Mouse (Mus musculus): ENCODE data around the gene Hemk1. TPM values are rescaled to one million over a fixed set of nuclear protein-coding genes. Genes with fewer than 3 reads are reported as not detected.

The Hemk1 gene
- polyA plus RNA-seq, 1 experiment from 2014 or later, result 8.2 TPM

GRCm38 (mm10) chr9:107296016-107296040 lies 42.3 kb downstream of the Hemk1 start, which contains the start of gene Cish:
Gene Cish (plus strand): TSS chr9:107296026.
- no peaks in the 10 kb centered on the region for H3K36me3 ChIP-seq (replicated peaks; ENCODE audit: control insufficient read depth, insufficient read depth, low read depth, low read length)
- peak within 1 kb of the TSS; percentile 54 for H3K9ac ChIP-seq (replicated peaks; ENCODE audit: low read length)
- H3K4me2 ChIP-seq (ENCODE audit: low read depth, low read length), result peak within 1 kb of the TSS; percentile 79
- H3K27ac ChIP-seq (replicated peaks; ENCODE audit: low read depth, low read length), result no peak within 1 kb of the TSS
- ATAC-seq (replicated peaks; ENCODE audit: insufficient number of reproducible peaks, low FRiP score, low TSS enrichment, low read depth), result no peak
- no peaks in the 10 kb centered on the region for H3K4me1 ChIP-seq (ENCODE audit: control insufficient read depth, insufficient read depth, low read length)
- DNase-seq (ENCODE audit: low spot score), result no peak
- no peaks in the 10 kb centered on the region for H3K9me3 ChIP-seq (replicated peaks; ENCODE audit: control insufficient read depth, low read length)
- H3K4me3 ChIP-seq (ENCODE audit: low read depth, low read length), result peak within 1 kb of the TSS; percentile 53
- 0 out of 2 replicates have a peak, but pooled peaks cover 2% of the 10 kb centered on the region for H3K27me3 ChIP-seq (ENCODE audit: control insufficient read depth, insufficient read depth, low read length)

GRCm38 (mm10) chr9:107295616-107296015 lies 42.5 kb downstream of the Hemk1 start:
- no peak overlapping the region for H3K4me3 ChIP-seq (ENCODE audit: low read depth, low read length)
- DNase-seq (ENCODE audit: low spot score) (no peak), ATAC-seq (replicated peaks; ENCODE audit: insufficient number of reproducible peaks, low FRiP score, low TSS enrichment, low read depth) (no peak)
- H3K4me1 ChIP-seq (ENCODE audit: control insufficient read depth, insufficient read depth, low read length), result no peaks in the 10 kb centered on the region
- no peak overlapping the region for H3K9ac ChIP-seq (replicated peaks; ENCODE audit: low read length)
- 75% methylated on average over 4 of the region's 4 CpGs for WGBS
- H3K36me3 ChIP-seq (replicated peaks; ENCODE audit: control insufficient read depth, insufficient read depth, low read depth, low read length), result no peaks in the 10 kb centered on the region
- 0 out of 2 replicates have a peak, but pooled peaks cover 2% of the 10 kb centered on the region for H3K27me3 ChIP-seq (ENCODE audit: control insufficient read depth, insufficient read depth, low read length)
- no peak overlapping the region for H3K4me2 ChIP-seq (ENCODE audit: low read depth, low read length)
- no peak overlapping the region for H3K27ac ChIP-seq (replicated peaks; ENCODE audit: low read depth, low read length)
- H3K9me3 ChIP-seq (replicated peaks; ENCODE audit: control insufficient read depth, low read length), result no peaks in the 10 kb centered on the region

- H3K4me1 ChIP-seq (ENCODE audit: control insufficient read depth, insufficient read depth, low read length), result no peaks in the 10 kb centered on the region; the same call in 1 of the 2 replicates
- DNase-seq (ENCODE audit: low spot score) (peak; percentile 78), ATAC-seq (replicated peaks; ENCODE audit: insufficient number of reproducible peaks, low FRiP score, low TSS enrichment, low read depth) (no peak)
- WGBS, result 6% methylated on average over 6 of the region's 6 CpGs
- H3K36me3 ChIP-seq (replicated peaks; ENCODE audit: control insufficient read depth, insufficient read depth, low read depth, low read length), result no peaks in the 10 kb centered on the region
- 0 out of 2 replicates have a peak, but pooled peaks cover 2% of the 10 kb centered on the region for H3K27me3 ChIP-seq (ENCODE audit: control insufficient read depth, insufficient read depth, low read length)
- no peaks in the 10 kb centered on the region for H3K9me3 ChIP-seq (replicated peaks; ENCODE audit: control insufficient read depth, low read length)
- no peak overlapping the region for H3K27ac ChIP-seq (replicated peaks; ENCODE audit: low read depth, low read length)
- no peak overlapping the region for H3K4me2 ChIP-seq (ENCODE audit: low read depth, low read length)
- no peak overlapping the region for H3K9ac ChIP-seq (replicated peaks; ENCODE audit: low read length)
- H3K4me3 ChIP-seq (ENCODE audit: low read depth, low read length), result no peak overlapping the region
These were observed 43.9 kb downstream of the Hemk1 start for GRCm38 (mm10) chr9:107294249-107294648.

- ATAC-seq (replicated peaks; ENCODE audit: insufficient number of reproducible peaks, low FRiP score, low TSS enrichment, low read depth) (no peak), DNase-seq (ENCODE audit: low spot score) (peak; percentile 91)
- Histone ChIP-seq H3K4me1 (ENCODE audit: control insufficient read depth, insufficient read depth, low read length) (no peaks in the 10 kb centered on the region; the same call in 1 of the 2 replicates), H3K9ac (replicated peaks; ENCODE audit: low read length) (no peak overlapping the region), H3K9me3 (replicated peaks; ENCODE audit: control insufficient read depth, low read length) (no peaks in the 10 kb centered on the region), H3K36me3 (replicated peaks; ENCODE audit: control insufficient read depth, insufficient read depth, low read depth, low read length) (no peaks in the 10 kb centered on the region), H3K4me2 (ENCODE audit: low read depth, low read length) (no peak overlapping the region), H3K27ac (replicated peaks; ENCODE audit: low read depth, low read length) (no peak overlapping the region), H3K4me3 (ENCODE audit: low read depth, low read length) (no peak overlapping the region), H3K27me3 (ENCODE audit: control insufficient read depth, insufficient read depth, low read length) (peaks cover 2% of the 10 kb centered on the region; the same call in 1 of the 2 replicates)
- 29% methylated on average over 10 of the region's 10 CpGs for WGBS
These were observed 47.3 kb downstream of the Hemk1 start for GRCm38 (mm10) chr9:107290897-107291296.

- peak; percentile 91 for DNase-seq (ENCODE audit: low spot score)
- peak within 1 kb of the TSS; percentile 47 for H3K9ac ChIP-seq (replicated peaks; ENCODE audit: low read length)
- no peaks in the 10 kb centered on the region for H3K9me3 ChIP-seq (replicated peaks; ENCODE audit: control insufficient read depth, low read length)
- H3K27me3 ChIP-seq (ENCODE audit: control insufficient read depth, insufficient read depth, low read length), result peaks cover 2% of the 10 kb centered on the region; the same call in 1 of the 2 replicates
- no peak within 1 kb of the TSS for H3K27ac ChIP-seq (replicated peaks; ENCODE audit: low read depth, low read length)
- peak within 1 kb of the TSS; percentile 83 for H3K4me2 ChIP-seq (ENCODE audit: low read depth, low read length)
- H3K4me3 ChIP-seq (ENCODE audit: low read depth, low read length), result peak within 1 kb of the TSS; percentile 47
- H3K4me1 ChIP-seq (ENCODE audit: control insufficient read depth, insufficient read depth, low read length), result no peaks in the 10 kb centered on the region; the same call in 1 of the 2 replicates
- no peaks in the 10 kb centered on the region for H3K36me3 ChIP-seq (replicated peaks; ENCODE audit: control insufficient read depth, insufficient read depth, low read depth, low read length)
- peak; percentile 66 for ATAC-seq (replicated peaks; ENCODE audit: insufficient number of reproducible peaks, low FRiP score, low TSS enrichment, low read depth)
- WGBS, result 2% methylated on average over 47 of the region's 49 CpGs
These were observed 48.7 kb downstream of the Hemk1 start, which contains the start of gene Mapkapk3 for GRCm38 (mm10) chr9:107289211-107290076. Gene Mapkapk3 (minus strand): TSS chr9:107289877.

GRCm38 (mm10) chr9:107288711-107289110 lies 49.4 kb downstream of the Hemk1 start:
- no peak overlapping the region for H3K9ac ChIP-seq (replicated peaks; ENCODE audit: low read length)
- WGBS, result 26% methylated on average over 8 of the region's 8 CpGs
- no peak overlapping the region for H3K27ac ChIP-seq (replicated peaks; ENCODE audit: low read depth, low read length)

GRCm38 (mm10) chr9:107288105-107288650 lies 50.0 kb downstream of the Hemk1 start:
- Histone ChIP-seq H3K27ac (replicated peaks; ENCODE audit: low read depth, low read length) (no peak overlapping the region), H3K4me2 (ENCODE audit: low read depth, low read length) (no peak overlapping the region), H3K36me3 (replicated peaks; ENCODE audit: control insufficient read depth, insufficient read depth, low read depth, low read length) (no peaks in the 10 kb centered on the region), H3K9ac (replicated peaks; ENCODE audit: low read length) (no peak overlapping the region), H3K9me3 (replicated peaks; ENCODE audit: control insufficient read depth, low read length) (no peaks in the 10 kb centered on the region), H3K4me3 (ENCODE audit: low read depth, low read length) (no peak overlapping the region), H3K4me1 (ENCODE audit: control insufficient read depth, insufficient read depth, low read length) (no peaks in the 10 kb centered on the region; the same call in 1 of the 2 replicates), H3K27me3 (ENCODE audit: control insufficient read depth, insufficient read depth, low read length) (peaks cover 2% of the 10 kb centered on the region; the same call in 1 of the 2 replicates)
- DNase-seq (ENCODE audit: low spot score) (no peak), ATAC-seq (replicated peaks; ENCODE audit: insufficient number of reproducible peaks, low FRiP score, low TSS enrichment, low read depth) (no peak)
- 89% methylated on average over 14 of the region's 14 CpGs for WGBS

More at GRCm38 (mm10) chr9:107288711-107289110, 49.4 kb downstream of the Hemk1 start:
- Histone ChIP-seq H3K36me3 (replicated peaks; ENCODE audit: control insufficient read depth, insufficient read depth, low read depth, low read length) (no peaks in the 10 kb centered on the region), H3K27me3 (ENCODE audit: control insufficient read depth, insufficient read depth, low read length) (peaks cover 2% of the 10 kb centered on the region; the same call in 1 of the 2 replicates), H3K4me1 (ENCODE audit: control insufficient read depth, insufficient read depth, low read length) (no peaks in the 10 kb centered on the region; the same call in 1 of the 2 replicates), H3K9me3 (replicated peaks; ENCODE audit: control insufficient read depth, low read length) (no peaks in the 10 kb centered on the region), H3K4me3 (ENCODE audit: low read depth, low read length) (peak overlapping the region; percentile 47), H3K4me2 (ENCODE audit: low read depth, low read length) (peak overlapping the region; percentile 83)
- DNase-seq (ENCODE audit: low spot score), result no peak
- ATAC-seq (replicated peaks; ENCODE audit: insufficient number of reproducible peaks, low FRiP score, low TSS enrichment, low read depth), result no peak

GRCm38 (mm10) chr9:107287294-107287693 lies 50.9 kb downstream of the Hemk1 start:
- ATAC-seq (replicated peaks; ENCODE audit: insufficient number of reproducible peaks, low FRiP score, low TSS enrichment, low read depth) (no peak), DNase-seq (ENCODE audit: low spot score) (no peak)
- Histone ChIP-seq H3K36me3 (replicated peaks; ENCODE audit: control insufficient read depth, insufficient read depth, low read depth, low read length) (no peaks in the 10 kb centered on the region), H3K4me2 (ENCODE audit: low read depth, low read length) (no peak overlapping the region), H3K27ac (replicated peaks; ENCODE audit: low read depth, low read length) (no peak overlapping the region), H3K4me3 (ENCODE audit: low read depth, low read length) (no peak overlapping the region), H3K9me3 (replicated peaks; ENCODE audit: control insufficient read depth, low read length) (no peaks in the 10 kb centered on the region), H3K9ac (replicated peaks; ENCODE audit: low read length) (no peak overlapping the region), H3K27me3 (ENCODE audit: control insufficient read depth, insufficient read depth, low read length) (no peaks in the 10 kb centered on the region; the same call in 1 of the 2 replicates), H3K4me1 (ENCODE audit: control insufficient read depth, insufficient read depth, low read length) (no peaks in the 10 kb centered on the region; the same call in 1 of the 2 replicates)
- WGBS, result 63% methylated on average over 2 of the region's 2 CpGs

All from embryonic facial prominence, embryonic 11.5 days (tissue).